Mouse (Mus musculus): ENCODE results near the gene Ankrd60. TPM values are rescaled to one million over a fixed set of nuclear protein-coding genes. Genes with fewer than 3 reads are reported as not detected.

Ankrd60 gene
- total RNA-seq (2014; rRNA removed) (not detected in 2 replicates), polyA plus RNA-seq (2015; fragmentation: Nextera tagmentation; extraction: Ambion mirVana) (not detected in 2 replicates)

GRCm38 (mm10) chr2:173577669-173578557 lies at the start of gene Ankrd60:
Gene Ankrd60 (minus strand): TSS chr2:173578365.
- peak; percentile 13; the same call in 1 of the 2 replicates for TF ChIP-seq CTCF (IDR thresholded peaks at IDR 0.05)
- DNase-seq (ENCODE audit: low spot score) (no peak), ATAC-seq (ENCODE audit: low FRiP score) (peak; percentile 63)
- Histone ChIP-seq H3K4me2 (ENCODE audit: low read depth, low read length, poor library complexity, severe bottlenecking) (peak within 1 kb of the TSS; percentile 95), H3K4me1 (ENCODE audit: insufficient read depth, low read length) (no peaks in the 10 kb centered on the region; the same call in 1 of the 2 replicates), H3K4me3 (ENCODE audit: low read depth, low read length) (peak within 1 kb of the TSS; percentile 45), H3K36me3 (ENCODE audit: insufficient read depth, low read length) (no peaks in the 10 kb centered on the region), H3K27ac (ENCODE audit: low read depth, low read length) (no peak within 1 kb of the TSS), H3K9ac (replicated peaks; ENCODE audit: low read length, poor library complexity, severe bottlenecking) (peak within 1 kb of the TSS; percentile 52), H3K27me3 (ENCODE audit: insufficient read depth, low read length) (no peaks in the 10 kb centered on the region; the same call in none of the 2 replicates), H3K9me3 (ENCODE audit: low read length) (no peaks in the 10 kb centered on the region)
- 12% methylated on average over 53 of the region's 58 CpGs for WGBS

- TF ChIP-seq CTCF (IDR thresholded peaks at IDR 0.05): no peak
- no peak overlapping the region for H3K4me3 ChIP-seq (ENCODE audit: low read depth, low read length)
- DNase-seq (ENCODE audit: low spot score): no peak
- no peak overlapping the region for H3K4me2 ChIP-seq (ENCODE audit: low read depth, low read length, poor library complexity, severe bottlenecking)
- ATAC-seq (ENCODE audit: low FRiP score): no peak
- H3K9ac ChIP-seq (replicated peaks; ENCODE audit: low read length, poor library complexity, severe bottlenecking): no peak overlapping the region
- H3K9me3 ChIP-seq (ENCODE audit: low read length): no peaks in the 10 kb centered on the region
- no peak overlapping the region for H3K27ac ChIP-seq (ENCODE audit: low read depth, low read length)
- 96% methylated on average over 3 of the region's 3 CpGs for WGBS
- H3K27me3 ChIP-seq (ENCODE audit: insufficient read depth, low read length): no peaks in the 10 kb centered on the region
- H3K4me1 ChIP-seq (ENCODE audit: insufficient read depth, low read length): no peaks in the 10 kb centered on the region
- no peaks in the 10 kb centered on the region for H3K36me3 ChIP-seq (ENCODE audit: insufficient read depth, low read length)
These were observed 47.6 kb upstream of the Ankrd60 start for GRCm38 (mm10) chr2:173625786-173626185.

- no peak for DNase-seq (ENCODE audit: low spot score)
- 81% methylated on average over 7 of the region's 7 CpGs for WGBS
- H3K36me3 ChIP-seq (ENCODE audit: insufficient read depth, low read length): no peaks in the 10 kb centered on the region
These were observed 46.5 kb upstream of the Ankrd60 start for GRCm38 (mm10) chr2:173624667-173625066.

DNA sequence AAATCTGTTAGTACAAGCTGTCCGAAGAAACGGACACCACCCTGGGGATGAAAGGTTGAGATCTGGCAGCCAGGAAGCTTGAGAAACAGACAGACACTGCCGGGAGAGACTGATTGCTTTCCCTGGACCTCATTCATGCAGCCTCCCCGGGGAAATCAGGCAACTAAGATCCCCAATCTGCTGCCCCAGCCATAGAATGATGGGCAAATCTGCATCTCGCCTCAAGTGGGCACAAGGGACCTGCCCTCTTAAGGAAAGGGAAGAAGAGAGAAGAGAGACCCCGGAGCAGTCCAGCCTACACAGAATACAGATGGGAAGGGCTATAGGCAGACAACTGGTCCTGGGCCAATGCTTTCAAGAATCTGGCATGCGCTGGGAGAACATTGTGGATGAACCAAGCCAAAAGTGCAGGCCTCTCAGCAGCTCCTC lies 44.0 kb upstream of the Ankrd60 start:
- Histone ChIP-seq H3K9me3 (ENCODE audit: low read length) (no peaks in the 10 kb centered on the region), H3K27ac (ENCODE audit: low read depth, low read length) (no peak overlapping the region), H3K9ac (replicated peaks; ENCODE audit: low read length, poor library complexity, severe bottlenecking) (no peak overlapping the region), H3K4me1 (ENCODE audit: insufficient read depth, low read length) (no peaks in the 10 kb centered on the region), H3K4me2 (ENCODE audit: low read depth, low read length, poor library complexity, severe bottlenecking) (no peak overlapping the region), H3K36me3 (ENCODE audit: insufficient read depth, low read length) (no peaks in the 10 kb centered on the region), H3K4me3 (ENCODE audit: low read depth, low read length) (no peak overlapping the region), H3K27me3 (ENCODE audit: insufficient read depth, low read length) (no peaks in the 10 kb centered on the region)
- ATAC-seq (ENCODE audit: low FRiP score): no peak; the same call in 1 of the 2 replicates
- TF ChIP-seq CTCF (IDR thresholded peaks at IDR 0.05): no peak
- peak; percentile 73 for DNase-seq (ENCODE audit: low spot score)
- 48% methylated on average over 7 of the region's 7 CpGs for WGBS

More at GRCm38 (mm10) chr2:173624667-173625066, 46.5 kb upstream of the Ankrd60 start:
- TF ChIP-seq CTCF (IDR thresholded peaks at IDR 0.05): no peak
- Histone ChIP-seq H3K27ac (ENCODE audit: low read depth, low read length) (no peak overlapping the region), H3K4me1 (ENCODE audit: insufficient read depth, low read length) (no peaks in the 10 kb centered on the region), H3K9ac (replicated peaks; ENCODE audit: low read length, poor library complexity, severe bottlenecking) (no peak overlapping the region), H3K4me2 (ENCODE audit: low read depth, low read length, poor library complexity, severe bottlenecking) (no peak overlapping the region), H3K4me3 (ENCODE audit: low read depth, low read length) (no peak overlapping the region), H3K27me3 (ENCODE audit: insufficient read depth, low read length) (no peaks in the 10 kb centered on the region), H3K9me3 (ENCODE audit: low read length) (no peaks in the 10 kb centered on the region)
- no peak for ATAC-seq (ENCODE audit: low FRiP score)

- Histone ChIP-seq H3K4me2 (ENCODE audit: low read depth, low read length, poor library complexity, severe bottlenecking) (no peak overlapping the region), H3K4me1 (ENCODE audit: insufficient read depth, low read length) (no peaks in the 10 kb centered on the region), H3K4me3 (ENCODE audit: low read depth, low read length) (no peak overlapping the region), H3K27me3 (ENCODE audit: insufficient read depth, low read length) (no peaks in the 10 kb centered on the region), H3K36me3 (ENCODE audit: insufficient read depth, low read length) (no peaks in the 10 kb centered on the region), H3K9ac (replicated peaks; ENCODE audit: low read length, poor library complexity, severe bottlenecking) (no peak overlapping the region), H3K27ac (ENCODE audit: low read depth, low read length) (no peak overlapping the region), H3K9me3 (ENCODE audit: low read length) (0 out of 2 replicates have a peak, but pooled peaks cover 3% of the 10 kb centered on the region)
- DNase-seq (ENCODE audit: low spot score) (no peak), ATAC-seq (ENCODE audit: low FRiP score) (no peak)
- peak; percentile 26; the same call in 1 of the 2 replicates for TF ChIP-seq CTCF (IDR thresholded peaks at IDR 0.05)
- WGBS: 92% methylated on average over 4 of the region's 4 CpGs
These were observed 42.5 kb upstream of the Ankrd60 start for GRCm38 (mm10) chr2:173620645-173621044.

DNA sequence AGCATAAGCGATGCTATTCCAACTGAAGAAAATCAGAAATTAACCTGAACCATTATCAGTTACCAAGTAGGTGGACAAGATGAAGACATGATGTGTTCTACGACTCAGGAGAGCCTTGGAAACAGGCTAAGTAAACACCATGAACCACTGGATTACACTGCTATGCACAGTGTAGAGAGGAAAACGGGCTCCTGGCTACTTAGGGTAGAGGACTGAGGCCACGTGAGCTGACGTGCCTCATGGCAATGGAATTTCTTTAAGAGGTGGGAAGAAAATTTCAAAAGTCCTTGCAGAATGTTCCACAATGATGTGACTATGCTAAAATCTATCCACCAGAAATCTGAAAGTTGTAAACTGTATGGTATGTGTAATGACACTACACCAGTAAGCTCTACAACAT lies 41.0 kb upstream of the Ankrd60 start:
- Histone ChIP-seq H3K36me3 (ENCODE audit: insufficient read depth, low read length) (no peaks in the 10 kb centered on the region), H3K4me3 (ENCODE audit: low read depth, low read length) (no peak overlapping the region), H3K27me3 (ENCODE audit: insufficient read depth, low read length) (no peaks in the 10 kb centered on the region), H3K4me2 (ENCODE audit: low read depth, low read length, poor library complexity, severe bottlenecking) (no peak overlapping the region), H3K4me1 (ENCODE audit: insufficient read depth, low read length) (no peaks in the 10 kb centered on the region), H3K9me3 (ENCODE audit: low read length) (0 out of 2 replicates have a peak, but pooled peaks cover 3% of the 10 kb centered on the region), H3K9ac (replicated peaks; ENCODE audit: low read length, poor library complexity, severe bottlenecking) (no peak overlapping the region), H3K27ac (ENCODE audit: low read depth, low read length) (no peak overlapping the region)
- no peak for ATAC-seq (ENCODE audit: low FRiP score)
- 91% methylated on average over 5 of the region's 5 CpGs for WGBS
- no peak for TF ChIP-seq CTCF (IDR thresholded peaks at IDR 0.05)
- no peak for DNase-seq (ENCODE audit: low spot score)

All from midbrain, postnatal 0 days (tissue).